Mouse (Mus musculus) thymus, adult 2 months (tissue): ENCODE measurements around the gene Grik5. TPM values are rescaled to one million over a fixed set of nuclear protein-coding genes. Genes with fewer than 3 reads are reported as not detected.

Source experiments
- DNase-seq: peaks from one replicate; pipeline ENCODE4 v3.0.0; 2021
- H3K27ac ChIP-seq: fragments of 200-500 bp; 2 replicates; pipeline ENCODE4 v1.5.1; 2012; ENCODE audit warnings: low read length, control low read depth; ENCODE audit not compliant: control insufficient read depth, insufficient read depth
- H3K27me3 ChIP-seq: fragments of 200-500 bp; 2 replicates; pipeline ENCODE4 v1.6.1; 2012; ENCODE audit warnings: mild to moderate bottlenecking, low read length, moderate library complexity, mixed read lengths; ENCODE audit not compliant: control insufficient read depth, insufficient read depth
- H3K36me3 ChIP-seq: fragments of 200-500 bp; 2 replicates; pipeline ENCODE4 v1.6.1; 2012; ENCODE audit warnings: mild to moderate bottlenecking, low read length, moderate library complexity; ENCODE audit not compliant: control insufficient read depth, insufficient read depth
- H3K4me1 ChIP-seq: fragments of 200-500 bp; replicated peaks from 2 replicates; pipeline ENCODE4 v1.6.1; 2012; ENCODE audit warnings: low read length; ENCODE audit not compliant: control insufficient read depth, insufficient read depth
- H3K4me3 ChIP-seq: fragments of 200-500 bp; 2 replicates; pipeline ENCODE4 v1.5.1; 2012; ENCODE audit warnings: mild to moderate bottlenecking, low read length, control low read depth, moderate library complexity; ENCODE audit not compliant: control insufficient read depth, insufficient read depth
- CTCF ChIP-seq: fragments of 200-500 bp; IDR thresholded peaks from 2 replicates; pipeline ENCODE4 v1.5.1; 2012; ENCODE audit warnings: mild to moderate bottlenecking, control low read depth, low read length, moderate library complexity, borderline replicate concordance; ENCODE audit not compliant: control insufficient read depth, poor library complexity, insufficient read depth; ENCODE audit errors: extremely low read depth
- POLR2A ChIP-seq: fragments of 200-500 bp; IDR thresholded peaks from 2 replicates; pipeline ENCODE4 v1.6.1; 2012; ENCODE audit warnings: mild to moderate bottlenecking, low read length, control low read depth, moderate library complexity; ENCODE audit not compliant: control insufficient read depth, poor library complexity, insufficient read depth; ENCODE audit errors: extremely low read depth
- WGBS: fragments of 180-500 bp; shearing (Covaris S2); methylation state at CpG from one replicate; pipeline ENCODE4 v1.1.7; 2018; 5-methylcytosine and 5-hydroxymethylcytosine counted together
- polyA plus RNA-seq: library from polyadenylated mRNA; depleted of rRNA; stranded (reverse); fragments of >200 nt; gene quantifications from 2 replicates; pipeline ENCODE4 v1.2.3, GENCODE M21; 2012

Gene Grik5
- polyA plus RNA-seq, 1 experiment = 19.1 TPM

DNA sequence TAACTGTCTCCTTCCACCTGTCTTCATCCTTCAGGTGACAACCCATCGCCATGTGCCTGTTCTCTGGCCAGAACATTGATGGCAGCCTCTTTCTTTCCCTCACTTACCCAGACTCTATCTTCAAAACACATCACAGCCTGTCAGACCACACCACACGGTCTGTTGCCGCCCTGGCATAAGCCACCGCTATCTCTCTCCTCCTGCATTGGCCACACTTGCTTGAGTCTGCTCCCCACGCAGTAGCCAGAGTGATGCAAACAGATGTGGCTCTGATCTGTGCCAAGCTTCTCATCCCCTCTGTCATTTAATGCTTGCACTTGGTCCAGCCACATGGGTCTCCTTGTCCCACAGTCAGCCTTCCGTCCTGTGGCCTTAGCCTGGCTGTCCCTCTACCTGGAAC is 8.8 kb downstream of the Grik5 start:
- Histone ChIP-seq H3K27ac (no peak overlapping the region), H3K4me1 (no peaks in the 10 kb centered on the region), H3K27me3 (no peaks in the 10 kb centered on the region), H3K36me3 (no peaks in the 10 kb centered on the region), H3K4me3 (no peak overlapping the region)
- DNase-seq = no peak
- WGBS = 83% methylated on average over 6 of the region's 6 CpGs
- TF ChIP-seq CTCF (no peak), POLR2A (no peak)

DNA sequence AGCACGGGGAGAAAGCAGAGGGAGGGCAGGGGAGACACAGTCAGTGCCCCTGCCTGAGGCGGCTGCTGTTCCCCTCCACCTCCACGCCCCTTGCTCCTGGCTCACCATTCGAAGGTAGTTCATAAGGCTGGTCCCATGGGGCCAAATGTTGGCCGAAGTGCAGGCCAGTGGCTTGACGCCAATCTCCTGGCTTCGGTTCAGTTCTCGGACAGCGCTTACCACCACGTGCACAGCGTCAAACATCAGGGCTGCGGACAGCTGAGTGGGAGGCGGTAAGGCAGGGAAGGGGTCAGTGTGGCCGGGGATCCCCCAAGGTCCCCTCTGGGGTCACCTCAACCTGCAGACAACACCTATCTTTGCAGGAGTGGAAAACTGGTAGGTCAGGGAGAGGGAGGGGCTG is 13.3 kb downstream of the Grik5 start:
- no peaks in the 10 kb centered on the region for H3K4me1 ChIP-seq
- no peaks in the 10 kb centered on the region for H3K36me3 ChIP-seq
- TF ChIP-seq CTCF (no peak), POLR2A (no peak)
- H3K4me3 ChIP-seq = no peak overlapping the region
- no peak overlapping the region for H3K27ac ChIP-seq
- H3K27me3 ChIP-seq = no peaks in the 10 kb centered on the region
- WGBS = 94% methylated on average over 14 of the region's 14 CpGs
- no peak for DNase-seq

DNA sequence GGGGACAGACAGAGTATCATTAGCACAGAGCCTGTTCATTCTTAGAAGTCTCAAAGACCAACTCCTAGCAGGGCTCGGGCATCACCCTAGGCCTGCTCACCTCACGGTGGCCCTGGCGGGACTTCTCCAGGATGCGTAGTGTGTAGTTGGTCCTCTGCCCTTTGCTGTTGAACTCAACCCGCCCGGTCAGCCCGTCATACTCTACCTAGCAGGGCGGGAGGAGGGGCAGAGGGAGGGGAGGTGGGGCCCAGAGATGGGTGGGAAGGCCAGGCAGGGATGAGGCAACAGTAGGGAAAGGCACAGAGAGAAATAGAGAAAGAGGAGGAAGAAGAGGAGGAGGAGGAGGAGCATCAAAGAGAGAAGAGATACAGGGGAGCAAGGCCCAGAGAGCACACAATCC is 13.8 kb downstream of the Grik5 start:
- no peak overlapping the region for H3K27ac ChIP-seq
- H3K4me3 ChIP-seq = no peak overlapping the region
- no peaks in the 10 kb centered on the region for H3K4me1 ChIP-seq
- 97% methylated on average over 8 of the region's 8 CpGs for WGBS
- H3K27me3 ChIP-seq = no peaks in the 10 kb centered on the region
- H3K36me3 ChIP-seq = no peaks in the 10 kb centered on the region
- TF ChIP-seq CTCF (no peak), POLR2A (no peak)
- DNase-seq = no peak

DNA sequence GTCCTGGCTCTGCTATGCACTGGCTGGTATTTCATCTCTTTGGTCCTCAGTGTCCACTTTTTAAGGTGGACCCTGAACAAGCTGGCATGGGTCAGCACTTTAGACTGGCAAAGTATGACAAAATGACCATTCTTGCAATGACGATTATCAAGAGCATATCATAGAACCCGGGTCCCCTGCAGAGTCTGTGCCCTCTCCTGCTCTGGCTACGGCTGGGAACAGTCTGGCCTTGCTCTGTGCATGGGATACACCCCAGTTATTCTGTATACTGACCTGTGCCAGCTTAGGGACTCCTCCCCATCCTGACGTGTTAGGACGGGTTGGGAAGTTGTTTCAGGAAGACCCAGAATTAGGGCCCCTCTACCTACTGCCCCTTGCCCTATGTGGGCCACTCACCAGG is 14.3 kb downstream of the Grik5 start:
- Histone ChIP-seq H3K27ac (no peak overlapping the region), H3K27me3 (no peaks in the 10 kb centered on the region), H3K4me1 (no peaks in the 10 kb centered on the region), H3K36me3 (no peaks in the 10 kb centered on the region), H3K4me3 (no peak overlapping the region)
- no peak for DNase-seq
- WGBS = 94% methylated on average over 5 of the region's 5 CpGs
- TF ChIP-seq CTCF = no peak
- no peak for TF ChIP-seq POLR2A

DNA sequence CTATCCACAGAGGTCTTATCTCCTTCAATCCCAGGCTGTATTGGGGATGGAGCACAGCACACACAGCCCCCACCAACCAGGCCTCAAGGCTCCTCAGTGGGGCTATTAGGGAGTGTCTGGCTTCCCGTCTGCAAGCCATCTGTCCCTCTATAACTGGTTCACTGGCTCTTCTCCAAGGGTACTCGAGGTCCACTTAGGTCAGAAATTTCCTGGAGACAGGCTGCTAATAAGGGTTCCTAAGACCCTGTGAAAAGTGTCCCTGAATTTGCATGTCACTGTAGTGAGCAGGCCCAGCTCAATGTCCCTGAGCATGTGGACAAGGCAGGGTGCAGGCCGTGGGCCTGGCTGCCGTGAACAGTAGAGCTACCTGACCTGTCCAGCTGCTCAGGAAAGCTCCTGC is 15.2 kb downstream of the Grik5 start:
- Histone ChIP-seq H3K27ac (no peak overlapping the region), H3K4me3 (no peak overlapping the region), H3K4me1 (no peaks in the 10 kb centered on the region), H3K36me3 (no peaks in the 10 kb centered on the region), H3K27me3 (no peaks in the 10 kb centered on the region)
- no peak for DNase-seq
- 89% methylated on average over 4 of the region's 4 CpGs for WGBS
- no peak for TF ChIP-seq POLR2A
- TF ChIP-seq CTCF = no peak

DNA sequence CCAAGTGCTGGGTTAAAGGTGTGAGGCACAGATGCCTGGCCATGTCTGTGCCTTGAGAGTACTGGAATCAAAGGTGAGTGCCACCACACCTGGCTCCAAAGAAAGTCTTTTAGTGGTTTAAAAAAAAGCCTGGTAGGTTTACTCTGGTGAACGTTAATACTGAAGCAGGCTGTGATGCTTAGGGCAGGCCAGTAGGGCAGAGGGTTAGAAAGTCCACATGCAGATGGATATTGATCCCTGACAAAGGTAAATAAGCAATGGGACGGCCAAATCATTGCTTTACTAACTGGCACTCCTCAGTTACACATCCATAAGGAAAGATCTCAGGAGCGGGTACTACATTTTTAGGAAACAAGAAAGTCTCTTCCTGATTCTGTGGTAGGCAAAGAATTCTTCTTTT is 19.6 kb downstream of the Grik5 start:
- Histone ChIP-seq H3K27ac (no peak overlapping the region), H3K36me3 (no peaks in the 10 kb centered on the region), H3K4me3 (no peak overlapping the region), H3K4me1 (no peaks in the 10 kb centered on the region), H3K27me3 (no peaks in the 10 kb centered on the region)
- DNase-seq = no peak
- TF ChIP-seq CTCF (no peak), POLR2A (no peak)
- WGBS = 94% methylated on average over 3 of the region's 3 CpGs

DNA sequence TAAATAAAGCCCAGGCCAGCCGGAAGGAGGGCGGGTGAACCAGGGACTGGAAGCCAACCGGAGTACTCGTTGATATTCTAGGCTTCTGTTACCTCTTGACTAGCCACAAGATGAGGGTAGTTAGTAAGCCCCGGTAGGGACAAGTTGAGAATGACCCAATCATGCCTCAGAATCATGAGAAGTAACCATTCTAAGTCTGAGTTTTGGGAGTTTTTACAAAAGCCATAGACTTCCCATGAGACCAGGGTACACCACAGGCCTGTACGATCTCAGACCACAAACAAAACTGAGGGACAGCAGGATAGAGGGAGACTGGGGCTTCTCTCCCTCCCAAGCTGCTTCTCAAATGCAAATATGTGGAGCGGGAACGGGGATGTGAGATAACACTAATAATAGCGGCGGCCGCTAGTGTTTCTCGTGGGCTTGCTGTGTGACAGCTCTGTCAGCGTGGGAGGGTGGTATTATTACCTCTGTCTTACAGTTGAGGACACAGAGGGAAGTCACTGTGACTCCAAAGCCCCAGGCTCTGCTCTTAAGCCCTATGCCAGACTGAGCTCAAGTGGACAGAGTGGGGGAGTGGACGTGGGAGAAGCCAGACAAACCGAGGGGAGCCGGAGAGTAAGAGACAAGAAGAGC is 22.7 kb downstream of the Grik5 start:
- 94% methylated on average over 16 of the region's 16 CpGs for WGBS
- Histone ChIP-seq H3K4me3 (no peak overlapping the region), H3K36me3 (no peaks in the 10 kb centered on the region), H3K27ac (no peak overlapping the region), H3K4me1 (no peaks in the 10 kb centered on the region), H3K27me3 (no peaks in the 10 kb centered on the region)
- TF ChIP-seq POLR2A (no peak), CTCF (no peak)
- DNase-seq = no peak
